Mouse (Mus musculus) myocyte (in vitro differentiated cells): ENCODE data around the gene Cox4i1. TPM values are rescaled to one million over a fixed set of nuclear protein-coding genes. Genes with fewer than 3 reads are reported as not detected.

Experiments
- H3K27me3 ChIP-seq: one replicate; pipeline ENCODE4 v1.6.1; 2011; ENCODE audit not compliant: control insufficient read depth, insufficient read depth, insufficient read length
- H3K36me3 ChIP-seq: one replicate; pipeline ENCODE4 v1.6.1; 2011; ENCODE audit not compliant: control insufficient read depth, insufficient read depth
- H3K4me2 ChIP-seq: one replicate; pipeline ENCODE4 v1.6.1; 2011; ENCODE audit warnings: low read depth, control low read depth
- H3K4me3 ChIP-seq: one replicate; pipeline ENCODE4 v1.5.1; 2011; ENCODE audit warnings: mild to moderate bottlenecking, control low read depth, moderate library complexity
- H3K79me2 ChIP-seq: one replicate; pipeline ENCODE4 v1.6.1; 2011; ENCODE audit not compliant: control insufficient read depth, insufficient read depth
- H3ac ChIP-seq: one replicate; pipeline ENCODE4 v1.6.1; 2011; ENCODE audit not compliant: control insufficient read depth, insufficient read length
- CEBPB ChIP-seq: IDR thresholded peaks from 2 replicates; pipeline ENCODE4 v1.6.1; 2011; ENCODE audit warnings: mild to moderate bottlenecking, moderate library complexity; ENCODE audit not compliant: poor library complexity, insufficient read depth, severe bottlenecking
- E2F4 ChIP-seq: IDR thresholded peaks from one replicate; pipeline ENCODE4 v1.6.1; 2011; ENCODE audit warnings: mild to moderate bottlenecking, control low read depth, moderate library complexity; ENCODE audit not compliant: insufficient read depth
- MAX ChIP-seq: IDR thresholded peaks from one replicate; pipeline ENCODE4 v1.6.1; 2011; ENCODE audit warnings: low read depth, mild to moderate bottlenecking, control low read depth
- MYOD1 ChIP-seq, 3 experiments: IDR thresholded peaks; one replicate each; pipeline ENCODE4 v1.6.1; 2011; ENCODE audit warnings: control low read depth in 2 of 3, low read depth in 2 of 3, mild to moderate bottlenecking in 2 of 3, moderate library complexity in 1 of 3; ENCODE audit not compliant: insufficient read length in 2 of 3, control insufficient read depth in 1 of 3
- MYOG ChIP-seq, 3 experiments: IDR thresholded peaks; one replicate each; pipeline ENCODE4 v1.6.1; 2011; ENCODE audit warnings: control low read depth in 2 of 3, low read depth in 2 of 3, mild to moderate bottlenecking in 2 of 3; ENCODE audit not compliant: insufficient read length in 2 of 3, control insufficient read depth in 1 of 3, insufficient read depth in 1 of 3
- POLR2A ChIP-seq: IDR thresholded peaks from one replicate; pipeline ENCODE4 v1.6.1; 2011; ENCODE audit warnings: low read depth, mild to moderate bottlenecking, control low read depth, moderate library complexity; ENCODE audit not compliant: insufficient read length
- POLR2AphosphoS2 ChIP-seq: IDR thresholded peaks from one replicate; pipeline ENCODE4 v1.6.1; 2011; ENCODE audit warnings: low read depth, control low read depth; ENCODE audit not compliant: insufficient read length
- REST ChIP-seq: IDR thresholded peaks from one replicate; pipeline ENCODE4 v1.6.1; 2011; ENCODE audit warnings: mild to moderate bottlenecking, control low read depth, moderate library complexity; ENCODE audit not compliant: insufficient read depth, insufficient read length
- SRF ChIP-seq: IDR thresholded peaks from one replicate; pipeline ENCODE4 v1.6.1; 2011; ENCODE audit warnings: low read depth; ENCODE audit not compliant: control insufficient read depth, insufficient read length
- TCF12 ChIP-seq: IDR thresholded peaks from one replicate; pipeline ENCODE4 v1.6.1; 2011; ENCODE audit warnings: mild to moderate bottlenecking, control low read depth; ENCODE audit not compliant: poor library complexity, insufficient read depth, severe bottlenecking
- TCF3 ChIP-seq: IDR thresholded peaks from one replicate; pipeline ENCODE4 v1.6.1; 2011; ENCODE audit warnings: low read depth, control low read depth; ENCODE audit not compliant: insufficient read length
- USF1 ChIP-seq: IDR thresholded peaks from one replicate; pipeline ENCODE4 v1.6.1; 2011; ENCODE audit warnings: low read depth, mild to moderate bottlenecking, control low read depth, moderate library complexity
- polyA plus RNA-seq: library from polyadenylated mRNA; unstranded; fragments of >200 nt; fragmentation: generic; extraction: Trizol; gene quantifications from one replicate; pipeline ENCODE4 v1.2.1, GENCODE M21; 2012; ENCODE audit warnings: missing spikeins

Cox4i1 gene
- polyA plus RNA-seq, 1 experiment, result 1,903 TPM

DNA sequence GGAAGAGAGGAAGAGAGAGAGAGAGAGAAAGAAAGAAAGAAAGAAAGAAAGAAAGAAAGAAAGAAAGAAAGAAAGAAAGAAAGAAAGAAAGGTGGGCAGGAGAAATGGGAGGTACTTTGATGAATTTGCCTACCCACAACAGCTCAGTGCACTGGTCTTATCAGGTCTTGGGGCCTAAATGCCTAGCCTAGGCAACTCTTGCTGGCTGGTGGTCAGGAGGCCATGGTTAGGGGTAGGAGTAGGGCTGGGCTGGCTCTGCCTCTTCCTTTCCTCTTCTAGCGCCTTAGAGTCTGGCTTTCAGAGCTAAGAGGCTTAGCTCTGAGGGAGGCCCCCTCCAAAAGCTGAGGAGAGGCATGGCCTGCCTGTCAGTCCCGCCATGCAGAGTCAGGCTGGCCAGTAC is 44.4 kb upstream of the Cox4i1 start:
- H3K4me3 ChIP-seq, result no peak overlapping the region
- H3K79me2 ChIP-seq, result no peaks in the 10 kb centered on the region
- no peaks in the 10 kb centered on the region for H3K27me3 ChIP-seq
- no peak for TF ChIP-seq POLR2AphosphoS2
- TF ChIP-seq SRF, result no peak
- TF ChIP-seq REST, result no peak
- TF ChIP-seq TCF12, result no peak
- no peak for TF ChIP-seq CEBPB
- TF ChIP-seq POLR2A, result no peak
- TF ChIP-seq MYOG (IDR thresholded peaks at IDR 0.05; ENCODE audit: control insufficient read depth in 1 of 3, insufficient read depth in 1 of 3, insufficient read length in 2 of 3, low read depth in 2 of 3), result no peak
- no peak for TF ChIP-seq MYOD1 (IDR thresholded peaks at IDR 0.05; ENCODE audit: control insufficient read depth in 1 of 3, insufficient read length in 2 of 3, low read depth in 2 of 3)
- TF ChIP-seq USF1, result no peak
- no peak for TF ChIP-seq E2F4
- TF ChIP-seq TCF3, result no peak
- no peak for TF ChIP-seq MAX
- no peak overlapping the region for H3ac ChIP-seq
- H3K36me3 ChIP-seq, result no peaks in the 10 kb centered on the region
- no peak overlapping the region for H3K4me2 ChIP-seq

DNA sequence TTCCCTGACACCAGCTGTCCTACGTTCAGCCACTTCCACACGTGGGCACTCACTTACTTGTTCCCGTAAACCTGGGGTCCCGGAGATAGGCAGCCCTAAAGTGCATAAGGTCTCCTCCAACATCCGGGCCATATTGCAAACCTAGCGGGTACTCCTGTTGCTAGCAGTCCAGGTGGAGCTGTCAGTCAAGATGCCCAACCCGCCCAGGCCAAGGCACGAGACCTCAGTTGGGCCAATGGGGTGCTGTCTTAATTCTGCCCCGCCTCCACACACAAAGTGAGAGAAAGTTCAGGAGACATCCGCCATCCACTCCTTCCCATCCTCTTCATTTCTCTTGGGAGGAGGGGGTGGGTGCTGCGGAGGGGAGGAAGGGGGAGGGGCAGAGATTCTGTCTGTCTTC is 41.6 kb upstream of the Cox4i1 start:
- Histone ChIP-seq H3K36me3 (no peaks in the 10 kb centered on the region), H3ac (no peak overlapping the region), H3K4me3 (no peak overlapping the region), H3K4me2 (no peak overlapping the region), H3K27me3 (no peaks in the 10 kb centered on the region), H3K79me2 (no peaks in the 10 kb centered on the region)
- TF ChIP-seq POLR2A, result no peak
- peak in 1 of 3 experiments; percentile 25 for TF ChIP-seq MYOD1 (IDR thresholded peaks at IDR 0.05; ENCODE audit: control insufficient read depth in 1 of 3, insufficient read length in 2 of 3, low read depth in 2 of 3)

- no peaks in the 10 kb centered on the region for H3K36me3 ChIP-seq
- no peak overlapping the region for H3ac ChIP-seq
- H3K27me3 ChIP-seq, result no peaks in the 10 kb centered on the region
- H3K4me3 ChIP-seq, result no peak overlapping the region
- H3K79me2 ChIP-seq, result no peaks in the 10 kb centered on the region
- TF ChIP-seq USF1 (no peak), TCF12 (no peak), REST (no peak), MAX (no peak), MYOG (IDR thresholded peaks at IDR 0.05; ENCODE audit: control insufficient read depth in 1 of 3, insufficient read depth in 1 of 3, insufficient read length in 2 of 3, low read depth in 2 of 3) (no peak), POLR2A (no peak), SRF (no peak), E2F4 (no peak), TCF3 (no peak), MYOD1 (IDR thresholded peaks at IDR 0.05; ENCODE audit: control insufficient read depth in 1 of 3, insufficient read length in 2 of 3, low read depth in 2 of 3) (no peak), POLR2AphosphoS2 (no peak), CEBPB (no peak)
- no peak overlapping the region for H3K4me2 ChIP-seq
Observed at GRCm38 (mm10) chr8:120627298-120627697, 40.7 kb upstream of the Cox4i1 start.

DNA sequence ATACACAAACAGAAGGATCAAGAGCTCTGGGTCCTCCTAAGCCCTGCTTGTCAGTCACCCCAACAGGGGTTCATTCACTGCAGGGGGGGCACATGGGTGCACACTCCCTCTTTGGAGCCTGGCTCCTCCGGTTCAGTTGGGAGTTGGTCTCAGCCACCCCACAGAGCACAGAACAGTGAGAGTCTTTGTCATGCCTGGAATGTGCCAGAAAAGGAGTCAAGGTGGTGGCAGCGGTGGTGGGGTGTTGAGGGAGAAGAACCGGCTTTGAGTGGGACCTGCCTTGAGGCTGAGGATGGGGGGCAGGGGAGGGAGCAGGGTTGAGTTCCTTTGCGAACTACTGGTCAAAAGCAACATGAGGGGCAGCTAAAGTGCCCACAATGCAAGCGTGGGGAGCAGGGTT is 38.0 kb upstream of the Cox4i1 start:
- Histone ChIP-seq H3K4me3 (no peak overlapping the region), H3K36me3 (no peaks in the 10 kb centered on the region), H3K4me2 (no peak overlapping the region), H3ac (no peak overlapping the region), H3K79me2 (no peaks in the 10 kb centered on the region), H3K27me3 (no peaks in the 10 kb centered on the region)
- TF ChIP-seq SRF, result no peak
- no peak for TF ChIP-seq POLR2AphosphoS2
- TF ChIP-seq REST, result no peak
- TF ChIP-seq MYOD1 (IDR thresholded peaks at IDR 0.05; ENCODE audit: control insufficient read depth in 1 of 3, insufficient read length in 2 of 3, low read depth in 2 of 3), result no peak
- no peak for TF ChIP-seq E2F4
- TF ChIP-seq MYOG (IDR thresholded peaks at IDR 0.05; ENCODE audit: control insufficient read depth in 1 of 3, insufficient read depth in 1 of 3, insufficient read length in 2 of 3, low read depth in 2 of 3), result no peak
- no peak for TF ChIP-seq CEBPB
- TF ChIP-seq POLR2A, result no peak

DNA sequence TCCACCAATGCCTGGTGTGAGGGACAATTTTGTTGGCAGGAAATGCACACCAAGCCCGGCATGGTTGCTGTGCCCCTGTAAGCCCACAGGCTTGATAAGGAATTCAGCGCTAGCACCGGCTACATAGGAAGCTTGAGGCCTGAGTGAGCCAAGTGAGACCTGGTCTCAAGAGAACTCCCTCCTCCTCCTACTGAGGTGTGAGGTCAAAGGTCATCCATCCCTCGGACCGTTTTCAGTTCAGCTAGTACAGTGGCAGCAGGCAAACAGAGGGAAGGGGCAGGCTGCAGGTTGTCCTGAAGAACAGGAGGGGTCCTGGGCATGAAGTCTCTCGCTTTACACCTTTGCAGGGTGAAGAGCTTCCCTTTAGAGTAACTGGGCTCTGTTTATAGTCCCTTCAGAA is 37.2 kb upstream of the Cox4i1 start:
- Histone ChIP-seq H3K4me2 (no peak overlapping the region), H3K79me2 (no peaks in the 10 kb centered on the region), H3K36me3 (no peaks in the 10 kb centered on the region), H3K27me3 (no peaks in the 10 kb centered on the region), H3K4me3 (no peak overlapping the region), H3ac (no peak overlapping the region)
- TF ChIP-seq MYOD1 (IDR thresholded peaks at IDR 0.05; ENCODE audit: control insufficient read depth in 1 of 3, insufficient read length in 2 of 3, low read depth in 2 of 3) (no peak), REST (no peak), MAX (no peak), SRF (no peak), E2F4 (no peak), TCF3 (no peak), TCF12 (no peak), POLR2AphosphoS2 (no peak), USF1 (no peak), POLR2A (no peak), CEBPB (no peak), MYOG (IDR thresholded peaks at IDR 0.05; ENCODE audit: control insufficient read depth in 1 of 3, insufficient read depth in 1 of 3, insufficient read length in 2 of 3, low read depth in 2 of 3) (no peak)
